Mouse (Mus musculus): ENCODE results near the gene Pabpc6. TPM values are rescaled to one million over a fixed set of nuclear protein-coding genes. Genes with fewer than 3 reads are reported as not detected.

The Pabpc6 gene
- polyA plus RNA-seq, 1 experiment from 2014 or later: not detected

DNA sequence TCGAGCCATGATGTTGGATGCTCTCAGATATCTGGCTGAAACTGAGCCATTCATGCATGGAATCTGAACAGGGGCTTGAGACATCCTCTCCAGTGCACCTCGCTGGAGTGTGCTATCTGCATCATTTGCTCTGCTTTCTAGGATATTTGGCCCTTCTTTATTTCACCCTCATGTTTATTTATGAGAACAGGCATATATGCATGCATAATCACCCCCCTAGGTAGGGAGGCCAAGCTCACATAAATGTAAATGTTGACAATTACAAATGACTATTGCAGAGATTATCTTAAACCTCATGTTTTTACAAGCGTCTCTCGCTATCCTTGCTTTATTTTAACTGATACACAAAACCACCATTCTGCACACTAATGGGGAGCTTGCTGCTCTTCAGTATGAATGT, 21.9 kb downstream of the Pabpc6 start:
- Histone ChIP-seq H3K4me2 (replicated peaks) (no peak overlapping the region), H3K9ac (no peak overlapping the region), H3K27me3 (no peaks in the 10 kb centered on the region), H3K27ac (no peak overlapping the region), H3K4me1 (peaks cover 14% of the 10 kb centered on the region), H3K4me3 (no peak overlapping the region), H3K36me3 (no peaks in the 10 kb centered on the region), H3K9me3 (replicated peaks) (no peaks in the 10 kb centered on the region)
- peak; percentile 83 for ATAC-seq (ENCODE audit: low FRiP score)
- WGBS: 40% methylated on average over 4 of the region's 4 CpGs

DNA sequence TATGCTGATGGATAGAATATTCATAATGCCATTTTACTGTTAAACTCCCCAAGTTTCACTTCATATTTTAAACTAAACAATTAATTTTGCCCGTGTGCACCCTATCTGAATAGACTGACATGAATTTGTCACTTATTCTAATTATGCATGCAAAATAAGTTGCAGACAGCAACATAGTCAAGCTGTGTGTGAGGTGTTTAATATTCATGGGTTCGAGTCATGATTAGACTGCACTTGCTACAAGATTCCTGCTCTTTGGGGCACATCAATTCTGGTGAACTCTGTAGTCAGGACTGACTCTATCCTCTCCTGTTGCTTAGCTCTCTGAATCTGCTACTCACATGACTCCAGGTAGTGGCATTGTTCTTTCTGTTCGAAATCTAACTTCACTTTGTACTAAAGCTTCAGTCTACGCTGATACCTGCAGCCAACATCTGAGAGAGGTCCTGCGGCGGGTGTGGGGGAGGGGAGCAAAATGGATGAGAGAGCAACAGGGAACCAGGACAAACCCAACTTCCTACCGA, 25.8 kb downstream of the Pabpc6 start:
- Histone ChIP-seq H3K4me1 (peaks cover 14% of the 10 kb centered on the region), H3K4me2 (replicated peaks) (no peak overlapping the region), H3K4me3 (no peak overlapping the region), H3K36me3 (no peaks in the 10 kb centered on the region), H3K27ac (no peak overlapping the region), H3K9ac (no peak overlapping the region), H3K27me3 (no peaks in the 10 kb centered on the region), H3K9me3 (replicated peaks) (no peaks in the 10 kb centered on the region)
- WGBS: 70% methylated on average over 7 of the region's 7 CpGs
- no peak for ATAC-seq (ENCODE audit: low FRiP score)

DNA sequence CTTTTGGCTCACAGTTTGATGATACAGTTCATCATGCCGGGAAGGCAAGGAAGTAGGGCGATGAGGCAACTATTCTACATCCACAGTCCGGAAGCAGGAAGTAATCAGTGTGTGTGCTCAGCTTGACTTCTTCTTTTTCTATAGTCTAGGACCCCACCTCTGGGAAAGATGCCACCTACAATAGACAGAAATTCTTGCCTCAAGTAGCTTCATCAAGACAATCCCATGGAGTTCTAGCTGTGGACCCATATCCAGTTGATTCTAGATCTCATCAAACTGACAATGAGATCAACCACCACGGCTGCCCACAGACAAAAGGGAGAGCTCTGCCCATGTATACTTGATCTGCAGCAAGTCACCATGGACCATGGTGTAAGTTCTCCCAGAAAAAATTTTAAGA, 32.5 kb downstream of the Pabpc6 start:
- Histone ChIP-seq H3K4me1 (0 out of 2 replicates have a peak, but pooled peaks cover 5% of the 10 kb centered on the region), H3K36me3 (no peaks in the 10 kb centered on the region), H3K27ac (no peak overlapping the region), H3K9ac (no peak overlapping the region), H3K27me3 (no peaks in the 10 kb centered on the region), H3K9me3 (replicated peaks) (no peaks in the 10 kb centered on the region), H3K4me3 (no peak overlapping the region), H3K4me2 (replicated peaks) (no peak overlapping the region)
- no peak for ATAC-seq (ENCODE audit: low FRiP score)
- WGBS: 86% methylated on average over 4 of the region's 4 CpGs

DNA sequence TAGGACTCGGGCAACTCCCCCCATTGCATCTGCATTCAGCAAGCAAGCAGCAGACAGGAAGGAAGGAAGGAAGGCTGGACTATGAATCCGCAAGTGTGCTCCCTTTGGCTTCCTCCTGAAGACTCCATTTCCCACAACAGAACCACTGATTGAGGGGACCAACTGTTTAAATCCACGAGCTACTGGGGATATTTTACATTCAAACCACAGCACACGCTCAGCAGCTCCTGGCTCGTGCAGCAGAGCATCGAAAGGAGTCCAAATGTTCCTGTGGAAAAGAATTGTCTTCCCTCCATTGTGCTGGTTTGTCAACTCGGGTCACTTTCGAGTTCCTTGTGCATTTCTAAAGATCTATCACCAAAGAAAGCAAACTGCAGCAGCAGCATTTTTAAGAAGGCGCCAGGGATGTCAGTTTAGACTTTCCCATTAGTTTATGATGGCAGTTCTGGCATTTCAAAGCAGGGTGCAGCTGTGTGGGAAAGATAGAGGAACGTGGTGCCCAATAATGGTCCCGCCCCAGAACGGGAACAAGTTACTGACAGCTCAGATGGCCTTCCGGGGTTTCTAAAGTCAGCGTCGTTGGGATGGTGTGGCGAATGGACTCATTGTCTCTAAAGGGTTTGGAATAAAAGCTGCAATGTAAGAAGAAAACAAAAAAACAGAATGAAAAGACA, 36.8 kb downstream of the Pabpc6 start:
- Histone ChIP-seq H3K36me3 (no peaks in the 10 kb centered on the region), H3K27ac (peak overlapping the region; percentile 45; the same call in 1 of the 2 replicates), H3K4me1 (0 out of 2 replicates have a peak, but pooled peaks cover 9% of the 10 kb centered on the region), H3K4me3 (no peak overlapping the region), H3K4me2 (replicated peaks) (no peak overlapping the region), H3K9ac (no peak overlapping the region), H3K9me3 (replicated peaks) (no peaks in the 10 kb centered on the region), H3K27me3 (no peaks in the 10 kb centered on the region)
- 53% methylated on average over 16 of the region's 16 CpGs for WGBS
- ATAC-seq (ENCODE audit: low FRiP score): no peak

DNA sequence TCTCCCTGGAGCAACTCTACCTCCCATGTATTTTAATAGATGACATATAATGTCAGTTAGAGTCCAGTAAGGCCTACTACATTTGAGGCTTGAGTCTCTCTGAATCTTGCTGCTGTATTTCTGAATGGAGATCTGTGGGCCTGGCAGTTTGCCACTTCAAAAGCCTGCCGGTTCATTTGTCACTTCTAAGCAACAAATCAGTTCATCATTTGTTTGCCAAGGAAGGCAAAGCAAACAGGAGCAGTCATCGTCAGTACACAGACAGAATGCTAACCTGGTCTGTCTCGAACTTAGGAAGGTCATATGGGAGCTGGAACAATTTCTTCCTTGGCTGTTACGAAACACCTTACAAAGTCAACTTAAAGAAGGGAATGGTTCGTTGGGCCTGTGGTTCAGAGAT, 37.4 kb downstream of the Pabpc6 start:
- H3K9me3 ChIP-seq (replicated peaks): no peaks in the 10 kb centered on the region
- WGBS: 52% methylated on average over 5 of the region's 5 CpGs
- H3K9ac ChIP-seq: no peak overlapping the region
- H3K27ac ChIP-seq: peak overlapping the region; percentile 45
- H3K4me2 ChIP-seq (replicated peaks): no peak overlapping the region
- no peaks in the 10 kb centered on the region for H3K36me3 ChIP-seq
- ATAC-seq (ENCODE audit: low FRiP score): 0 out of 2 replicates have a peak, but pooled peaks have one; percentile 26
- 0 out of 2 replicates have a peak, but pooled peaks cover 9% of the 10 kb centered on the region for H3K4me1 ChIP-seq
- H3K27me3 ChIP-seq: no peaks in the 10 kb centered on the region
- no peak overlapping the region for H3K4me3 ChIP-seq

DNA sequence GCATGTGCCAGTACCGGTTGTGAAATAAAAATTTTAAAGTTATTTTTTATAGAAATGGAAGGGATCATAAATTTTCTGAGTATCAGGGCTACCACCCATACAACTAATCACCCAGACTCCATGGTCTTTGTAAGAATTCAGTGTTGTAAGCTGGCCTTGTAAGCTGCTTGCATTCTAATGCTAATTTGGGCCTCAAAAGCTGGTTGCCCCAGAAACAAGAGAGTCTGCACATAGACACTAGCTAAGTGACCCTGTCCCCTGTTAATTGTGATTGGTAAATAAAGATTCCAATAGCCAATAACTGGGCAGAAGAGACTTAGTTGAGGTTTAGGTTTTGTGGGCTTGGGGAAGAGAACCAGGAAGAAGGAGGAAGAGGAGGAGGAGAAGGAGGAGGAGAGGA, 38.4 kb downstream of the Pabpc6 start:
- H3K4me2 ChIP-seq (replicated peaks): no peak overlapping the region
- H3K9me3 ChIP-seq (replicated peaks): no peaks in the 10 kb centered on the region
- WGBS: 54% methylated on average over 1 of the region's 1 CpGs
- ATAC-seq (ENCODE audit: low FRiP score): peak; percentile 54; the same call in 1 of the 2 replicates
- H3K36me3 ChIP-seq: no peaks in the 10 kb centered on the region
- H3K27ac ChIP-seq: no peak overlapping the region
- no peak overlapping the region for H3K9ac ChIP-seq
- H3K27me3 ChIP-seq: no peaks in the 10 kb centered on the region
- H3K4me3 ChIP-seq: no peak overlapping the region
- H3K4me1 ChIP-seq: 0 out of 2 replicates have a peak, but pooled peaks cover 9% of the 10 kb centered on the region

DNA sequence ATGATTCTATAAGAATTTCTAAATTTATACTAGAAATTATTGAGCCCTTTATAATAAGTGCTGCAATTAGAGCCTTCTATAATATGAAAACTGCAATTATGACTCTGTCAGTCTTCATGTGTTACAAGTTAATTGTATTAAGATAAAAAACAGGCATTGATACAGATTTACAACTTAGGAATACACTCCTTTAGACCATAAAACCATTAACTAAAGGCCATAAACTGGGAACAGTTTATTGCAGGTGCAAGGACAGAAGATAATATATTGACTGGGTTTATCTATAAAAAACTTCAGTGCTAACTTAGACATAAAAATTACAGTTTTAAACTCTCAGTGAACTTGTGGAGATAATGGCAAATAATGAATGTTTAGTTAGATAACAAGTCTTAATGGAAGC, 42.5 kb downstream of the Pabpc6 start:
- H3K27me3 ChIP-seq: no peaks in the 10 kb centered on the region
- no peaks in the 10 kb centered on the region for H3K36me3 ChIP-seq
- no peaks in the 10 kb centered on the region for H3K9me3 ChIP-seq (replicated peaks)
- no peak overlapping the region for H3K4me2 ChIP-seq (replicated peaks)
- H3K4me3 ChIP-seq: no peak overlapping the region
- 0 out of 2 replicates have a peak, but pooled peaks cover 3% of the 10 kb centered on the region for H3K4me1 ChIP-seq
- no peak overlapping the region for H3K27ac ChIP-seq
- no peak overlapping the region for H3K9ac ChIP-seq
- ATAC-seq (ENCODE audit: low FRiP score): no peak

Other genes with a start within 250 kb of the Pabpc6 start
- gene Gm17728, start 247.7 kb downstream of the Pabpc6 start, polyA plus RNA-seq (2016; fragmentation: Nextera tagmentation; extraction: Ambion mirVana): not detected in 2 replicates